Mouse (Mus musculus) mouse embryonic stem cell (cell line): ENCODE measurements around the gene P4htm.

Experiments
- in situ Hi-C, 2 experiments: fragments of 300-500 bp; cut with MboI; formaldehyde crosslinking; loops; 1 replicate in 1 of 2; 3 replicates in 1 of 2; pipeline ENCODE4 v1.14.3; 2019 to 2020; ENCODE audit warnings: low sequenced_read_pairs in 2 of 2, low pct_unique_long_range_greater_than_20kb in 1 of 2, mixed read lengths in 1 of 2; ENCODE audit not compliant: unreplicated experiment in 1 of 2

Gene P4htm

DNA sequence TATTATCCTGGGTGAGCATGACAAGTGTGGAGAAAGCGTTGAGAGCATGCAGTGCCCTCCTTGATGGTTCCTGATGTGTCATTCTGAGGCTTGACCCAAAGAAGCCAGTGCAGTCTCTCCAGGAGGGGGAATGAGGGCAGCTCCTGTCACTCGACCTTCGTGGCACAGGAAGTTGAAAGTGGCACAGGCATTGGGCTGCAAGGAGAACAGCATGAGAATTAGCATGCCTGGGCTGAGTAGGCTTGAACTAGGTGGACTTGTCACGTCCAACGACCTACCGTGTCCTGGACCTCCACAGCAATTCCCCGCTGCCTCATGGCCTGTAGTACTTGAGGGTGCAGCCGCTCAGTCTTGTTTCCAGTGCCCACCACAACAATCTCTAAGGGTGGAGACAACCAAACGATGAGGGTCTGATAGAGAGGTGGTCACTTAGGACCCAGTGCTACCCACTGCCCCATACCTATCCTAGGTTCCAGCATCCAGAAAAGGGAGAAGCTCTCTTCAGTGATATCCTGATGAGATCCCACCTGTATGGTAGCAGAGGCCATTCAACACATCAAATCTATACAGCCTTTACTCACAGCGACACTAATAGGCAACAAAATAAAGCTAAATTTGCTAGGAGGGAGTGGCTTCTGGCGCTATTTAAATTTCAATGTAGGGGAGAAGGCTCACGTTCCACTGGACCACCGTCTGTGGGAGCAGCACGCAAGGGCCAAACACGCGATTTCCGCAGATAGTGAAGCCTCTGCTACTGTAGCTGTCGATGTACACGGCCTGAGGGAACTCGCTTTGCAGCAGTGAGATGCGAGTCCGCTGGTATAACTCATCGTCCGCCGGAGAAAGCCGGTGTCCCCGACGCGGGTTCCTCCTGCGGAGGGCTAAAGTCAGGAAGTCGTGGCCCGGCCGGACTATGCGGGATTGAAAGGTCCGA, 31.3 kb downstream of the P4htm start:
- in situ Hi-C loops = no loop called here

DNA sequence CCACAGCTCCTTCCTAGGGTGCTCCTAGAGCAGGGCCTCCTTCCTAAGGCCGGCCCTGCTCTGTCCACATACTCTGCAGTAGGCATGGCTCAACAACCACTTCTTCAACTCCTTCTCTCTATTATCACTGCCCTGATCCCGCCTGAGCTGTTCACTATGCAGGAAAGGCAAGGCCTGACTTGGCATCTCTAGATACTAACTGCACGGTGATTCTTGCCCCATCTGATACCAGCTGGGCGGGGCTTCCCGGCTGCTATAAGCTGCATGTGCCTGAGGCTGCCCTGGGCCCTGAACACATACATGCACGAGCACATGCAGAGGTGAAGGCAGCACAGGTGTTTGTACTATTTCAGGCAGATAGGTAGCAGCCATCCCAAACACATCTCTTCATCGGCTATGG, 33.3 kb downstream of the P4htm start:
- in situ Hi-C loops = no loop called here

GRCm38 (mm10) chr9:108563671-108564070, 33.8 kb downstream of the P4htm start:
- in situ Hi-C loops = no loop called here

GRCm38 (mm10) chr9:108560227-108560841, 37.1 kb downstream of the P4htm start, which contains the start of gene Impdh2:
Impdh2 (plus strand) TSS chr9:108560286.
- in situ Hi-C loops = no loop called here

- in situ Hi-C loops = no loop called here
Measured at GRCm38 (mm10) chr9:108559169-108559568, 38.3 kb downstream of the P4htm start.

DNA sequence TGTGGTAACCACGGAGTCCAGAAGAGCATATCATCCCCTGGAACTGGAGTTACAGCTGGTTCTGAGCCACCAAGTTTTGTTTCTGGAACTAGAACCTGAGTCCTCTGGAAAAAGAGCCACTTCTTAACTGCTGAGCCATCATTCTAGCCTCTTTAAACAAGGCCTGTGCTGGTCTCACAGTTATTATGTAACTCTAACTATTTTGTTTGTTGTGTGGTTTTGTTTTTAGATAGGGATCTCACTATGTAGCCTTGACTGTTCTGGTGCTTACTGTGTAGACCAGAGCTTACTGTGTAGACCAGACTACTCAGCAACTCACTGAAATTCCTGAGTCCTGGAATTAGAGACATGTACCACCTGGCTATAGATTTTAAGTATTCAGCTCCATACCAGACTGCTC, 50.6 kb downstream of the P4htm start:
- in situ Hi-C loops = loop anchor here in 1 of 2 experiments (25.0 kb wide), 1 partner anchor 785 kb away; the partner anchor contains the start of gene Rbm5

GRCm38 (mm10) chr9:108545986-108546385, 51.5 kb downstream of the P4htm start:
- in situ Hi-C loops = loop anchor here in 1 of 2 experiments (25.0 kb wide), 1 partner anchor 784 kb away; the partner anchor contains the start of gene Rbm5

GRCm38 (mm10) chr9:108540846-108541245, 56.6 kb downstream of the P4htm start:
- in situ Hi-C loops = loop anchor here in 1 of 2 experiments (25.0 kb wide), 1 partner anchor 779 kb away; the partner anchor contains the start of gene Rbm5

DNA sequence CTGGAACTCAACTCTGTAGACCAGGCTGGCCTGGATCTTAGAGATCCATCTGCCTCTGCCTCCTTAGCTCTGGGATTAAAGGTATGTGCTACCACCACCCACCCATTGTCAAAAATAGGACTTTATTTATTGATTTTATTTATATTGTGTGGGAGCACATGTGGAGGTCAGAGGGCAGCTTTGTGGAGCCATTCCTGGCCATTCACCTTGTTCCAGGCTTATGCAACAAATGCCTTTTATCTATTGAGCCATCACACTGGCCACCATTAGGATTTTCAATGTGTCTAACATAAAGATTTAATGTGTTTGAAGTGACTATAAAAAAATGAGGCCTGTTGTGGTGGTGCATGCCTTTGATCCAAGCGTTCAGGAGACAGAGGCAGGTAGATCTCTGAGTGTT, 66.0 kb downstream of the P4htm start:
- in situ Hi-C loops = loop anchor here in 1 of 2 experiments (25.0 kb wide), 1 partner anchor 769 kb away; the partner anchor contains the start of gene Rbm5

DNA sequence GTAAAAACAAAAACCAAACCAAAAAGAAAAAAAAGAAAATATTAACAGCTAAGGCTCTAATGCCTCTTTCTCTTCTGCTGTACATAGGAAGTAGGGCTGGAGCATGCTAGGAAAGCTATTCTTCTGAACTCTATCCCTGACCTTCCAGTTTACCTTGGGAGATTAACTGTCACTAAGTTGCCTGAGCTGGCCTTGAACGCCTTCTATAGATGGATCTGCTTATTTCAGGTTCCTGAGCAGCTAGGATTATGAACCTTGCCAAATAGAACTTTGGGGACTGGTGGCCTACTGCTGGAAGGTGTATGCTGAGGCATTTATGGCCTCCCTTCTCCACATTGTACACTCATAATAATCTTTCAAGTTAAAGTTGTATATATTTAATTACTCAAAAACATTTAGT, 66.5 kb downstream of the P4htm start:
- in situ Hi-C loops = loop anchor here in 1 of 2 experiments (25.0 kb wide), 1 partner anchor 769 kb away; the partner anchor contains the start of gene Rbm5
